Mouse (Mus musculus): ENCODE measurements around the gene Fam110a.

GRCm38 (mm10) chr2:151967176-151967750, 12.8 kb downstream of the Fam110a start:
- no peak for TF ChIP-seq CTCF (IDR thresholded peaks at IDR 0.05; ENCODE audit: low read depth)
- no peak for TF ChIP-seq EP300 (IDR thresholded peaks at IDR 0.05; ENCODE audit: low read depth)
